Mouse (Mus musculus): ENCODE data around the gene Gm10352.
"Not testable (repeated sequence)": the region's sequence is repeated elsewhere in the genome, so short reads cannot be mapped to it uniquely, and the experiment has no call there.

Gene Gm10352

GRCm38 (mm10) chrY:2900689-2901088, at the start of gene Gm10352:
Gene Gm10352, plus strand, starts transcription at chrY:2900989.
- not testable (repeated sequence) for DNase-seq

- not testable (repeated sequence) for DNase-seq
Observed at GRCm38 (mm10) chrY:2932282-2932681, 31.5 kb downstream of the Gm10352 start, which contains the start of gene Gm29289. Gene Gm29289, plus strand, starts transcription at chrY:2932582.

Data from cerebellum, postnatal 25 days (tissue).